ENCODE assay signal across 24 mouse cellular contexts in the genomic region with DNA sequence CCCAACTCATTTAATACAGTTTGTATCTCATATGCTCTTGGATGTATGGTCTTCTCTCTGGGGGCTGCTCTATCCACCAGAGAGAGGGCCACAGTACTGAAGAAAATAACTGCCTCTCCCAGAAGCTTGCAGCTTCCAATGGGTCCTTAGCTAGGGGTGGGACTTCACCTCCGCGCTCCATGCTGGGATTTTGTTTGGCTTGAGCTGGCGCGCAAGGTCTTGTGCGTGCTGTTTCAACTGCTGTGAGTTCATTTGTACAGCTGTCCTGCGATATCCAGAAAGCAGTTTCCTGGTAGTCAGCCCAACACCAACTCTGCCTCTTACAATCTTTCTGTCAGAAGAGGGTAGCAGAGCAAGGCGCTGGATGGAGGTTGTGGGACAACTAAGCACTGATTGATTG. TPM values are rescaled to one million over a fixed set of nuclear protein-coding genes. Genes with fewer than 3 reads are reported as not detected.
A peak's percentile ranks its signal among the peaks of the same experiment; 100 is the strongest.
DNase-seq lines count a peak whose midpoint lies in the region; ATAC-seq and TF ChIP-seq lines count a peak whose summit lies in the region.
"Had no signal": no experiment of that assay in that cellular context is flagged by ENCODE, and none has a peak within 500 bp of the region (broad histone marks: within the 10 kb centered on the region; RNA-seq: fewer than 3 reads in every experiment).

No protein-coding gene starts in this region.

- H3K27ac ChIP-seq in heart, embryonic 12.5 days (ENCODE audit: poor library complexity, severe bottlenecking) = no peak overlapping the region
- H3K27ac ChIP-seq in lung, postnatal 0 days (ENCODE audit: low read length) = peak overlapping the region; percentile 69
- H3K27ac ChIP-seq in forebrain, embryonic 10.5 days = no peak overlapping the region
- no peak overlapping the region for H3K27ac ChIP-seq in kidney, embryonic 15.5 days
- H3K27ac ChIP-seq: intestine, embryonic 15.5 days; limb, embryonic 13.5 days; midbrain, embryonic 10.5 days; neural tube, embryonic 12.5 days had no signal

- no peaks in the 10 kb centered on the region for H3K36me3 ChIP-seq in heart, embryonic 12.5 days
- no peaks in the 10 kb centered on the region for H3K36me3 ChIP-seq in lung, postnatal 0 days (ENCODE audit: insufficient read depth, low read length)
- no peaks in the 10 kb centered on the region for H3K36me3 ChIP-seq in forebrain, embryonic 10.5 days (replicated peaks)
- no peaks in the 10 kb centered on the region for H3K36me3 ChIP-seq in kidney, embryonic 15.5 days
- H3K36me3 ChIP-seq: intestine, embryonic 15.5 days; limb, embryonic 13.5 days; midbrain, embryonic 10.5 days; neural tube, embryonic 12.5 days had no signal

- no peaks in the 10 kb centered on the region for H3K9me3 ChIP-seq in heart, embryonic 12.5 days (replicated peaks)
- no peaks in the 10 kb centered on the region for H3K9me3 ChIP-seq in lung, postnatal 0 days (ENCODE audit: low read length)
- H3K9me3 ChIP-seq in forebrain, embryonic 10.5 days = no peaks in the 10 kb centered on the region
- no peaks in the 10 kb centered on the region for H3K9me3 ChIP-seq in kidney, embryonic 15.5 days (replicated peaks)
- H3K9me3 ChIP-seq: intestine, embryonic 15.5 days; limb, embryonic 13.5 days; midbrain, embryonic 10.5 days; neural tube, embryonic 12.5 days had no signal

- 41% methylated on average over 7 of the region's 7 CpGs for WGBS in heart, embryonic 12.5 days
- 23% methylated on average over 7 of the region's 7 CpGs for WGBS in lung, postnatal 0 days
- WGBS in forebrain, embryonic 10.5 days = 64% methylated on average over 7 of the region's 7 CpGs
- WGBS in kidney, embryonic 15.5 days = 68% methylated on average over 7 of the region's 7 CpGs

- intact Hi-C loops in heart, postnatal 36 days (cut with DNase I) = no loop called here
- intact Hi-C loops in left cerebral cortex, postnatal 4 days (cut with DNase I) = no loop called here

- no peak overlapping the region for H3K9ac ChIP-seq in heart, embryonic 12.5 days
- no peak overlapping the region for H3K9ac ChIP-seq in lung, postnatal 0 days (replicated peaks; ENCODE audit: low read depth)
- H3K9ac ChIP-seq in kidney, embryonic 15.5 days = no peak overlapping the region
- H3K9ac ChIP-seq: intestine, embryonic 15.5 days; limb, embryonic 13.5 days; neural tube, embryonic 12.5 days had no signal

- H3K27me3 ChIP-seq in heart, embryonic 12.5 days (replicated peaks) = no peaks in the 10 kb centered on the region
- no peaks in the 10 kb centered on the region for H3K27me3 ChIP-seq in lung, postnatal 0 days (replicated peaks; ENCODE audit: insufficient read depth, low read length)
- H3K27me3 ChIP-seq in forebrain, embryonic 10.5 days (ENCODE audit: poor library complexity, severe bottlenecking) = no peaks in the 10 kb centered on the region
- H3K27me3 ChIP-seq in kidney, embryonic 15.5 days = no peaks in the 10 kb centered on the region
- H3K27me3 ChIP-seq: intestine, embryonic 15.5 days; limb, embryonic 13.5 days; neural tube, embryonic 12.5 days had no signal

- TF ChIP-seq CTCF in lung, postnatal 0 days (IDR thresholded peaks at IDR 0.05) = no peak

- no peak for TF ChIP-seq EP300 in lung, postnatal 0 days (IDR thresholded peaks at IDR 0.05)

- no peaks in the 10 kb centered on the region for H3K4me1 ChIP-seq in heart, embryonic 12.5 days (replicated peaks)
- H3K4me1 ChIP-seq in lung, postnatal 0 days (ENCODE audit: insufficient read depth, low read depth, low read length) = no peaks in the 10 kb centered on the region
- peaks cover 10% of the 10 kb centered on the region for H3K4me1 ChIP-seq in forebrain, embryonic 10.5 days
- H3K4me1 ChIP-seq in kidney, embryonic 15.5 days = peaks cover 20% of the 10 kb centered on the region
- H3K4me1 ChIP-seq: neural tube, embryonic 12.5 days had no signal

- H3K4me3 ChIP-seq in heart, embryonic 12.5 days = no peak overlapping the region
- H3K4me3 ChIP-seq in lung, postnatal 0 days (ENCODE audit: low read depth, low read length) = no peak overlapping the region
- no peak overlapping the region for H3K4me3 ChIP-seq in forebrain, embryonic 10.5 days
- H3K4me3 ChIP-seq in kidney, embryonic 15.5 days (replicated peaks) = no peak overlapping the region
- H3K4me3 ChIP-seq: erythroblast, embryonic 14.5 days; intestine, embryonic 15.5 days; limb, embryonic 13.5 days; midbrain, embryonic 10.5 days; neural tube, embryonic 12.5 days had no signal

- DNase-seq in heart, postnatal 36 days = no peak
- peak; percentile 16 for DNase-seq in left cerebral cortex, postnatal 4 days
- no peak for DNase-seq in left cerebral cortex, adult 8-10 months (ENCODE audit: low spot score in 2 of 2)
- peak; percentile 16 for DNase-seq in brain, adult 2 months (ENCODE audit: low read depth, low spot score)
- peak; percentile 68 for DNase-seq in lung, postnatal 0 days (ENCODE audit: low spot score)
- DNase-seq in forebrain, embryonic 10.5 days (ENCODE audit: extremely low spot score, low spot score) = no peak
- DNase-seq: cerebellum, adult 2 months; kidney, postnatal 14 days; spleen, adult 18-20 months; thymus, postnatal 4 days had no signal

- no peak for ATAC-seq in heart, embryonic 12.5 days (ENCODE audit: insufficient number of reproducible peaks, low FRiP score)
- ATAC-seq in lung, postnatal 0 days = peak; percentile 63; the same call in 1 of the 2 replicates
- no peak for ATAC-seq in kidney, embryonic 15.5 days (replicated peaks; ENCODE audit: low FRiP score)
- ATAC-seq: activated CD4-positive, CD25-positive, alpha-beta regulatory T cell, adult 4 months; forebrain, embryonic 16.5 days; intestine, embryonic 15.5 days had no signal

- peak overlapping the region; percentile 23 for H3K4me2 ChIP-seq in heart, embryonic 12.5 days
- no peak overlapping the region for H3K4me2 ChIP-seq in lung, postnatal 0 days (replicated peaks; ENCODE audit: low read depth, low read length)
- H3K4me2 ChIP-seq in kidney, embryonic 15.5 days = no peak overlapping the region
- H3K4me2 ChIP-seq: intestine, embryonic 15.5 days; limb, embryonic 13.5 days; neural tube, embryonic 12.5 days had no signal

RNA-seq across cellular contexts. Expression of a gene that starts 18.5 kb away (rescaled TPM):
- not detected in 2 replicates for polyA plus RNA-seq in heart, embryonic 12.5 days (2016; fragmentation: Nextera tagmentation; extraction: Ambion mirVana)
- not detected for total RNA-seq in heart, postnatal 36 days (2021)
- total RNA-seq in left cerebral cortex, postnatal 4 days (2021) = not detected
- total RNA-seq in left cerebral cortex, adult 8-10 months (2022) = not detected
- 0.15 TPM in 1 of 2 replicates, not detected in the other for polyA plus RNA-seq in lung, postnatal 0 days (2015; fragmentation: Nextera tagmentation; extraction: Ambion mirVana)
- not detected in 2 replicates for polyA plus RNA-seq in forebrain, embryonic 10.5 days (2016; fragmentation: Nextera tagmentation; extraction: Ambion mirVana)
- not detected in 2 replicates for polyA plus RNA-seq in kidney, embryonic 15.5 days (2015; fragmentation: Nextera tagmentation; extraction: Ambion mirVana)
- total RNA-seq: adrenal gland, postnatal 14 days; granulocyte monocyte progenitor cell, adult 5-6 weeks; heart, postnatal 25 days; monocyte, adult 5-6 weeks had no signal
- polyA plus RNA-seq: cerebellum, adult 2 months; cortical plate, adult 2 months; erythroblast, embryonic 14.5 days; forebrain, embryonic 16.5 days; intestine, embryonic 15.5 days; limb, embryonic 13.5 days; midbrain, embryonic 10.5 days; neural tube, embryonic 12.5 days had no signal

Comparison
In these comparisons a context has a peak if more than half of its experiments do, and no peak if none do; other contexts are left out.
1. DNase-seq: peak in left cerebral cortex, postnatal 4 days (single experiment), brain, adult 2 months (single experiment) and lung, postnatal 0 days (single experiment); none in heart, postnatal 36 days (0 of 2), left cerebral cortex, adult 8-10 months (0 of 2) and forebrain, embryonic 10.5 days (single experiment).